Mouse (Mus musculus) ES-Bruce4 (cell line): ENCODE measurements at regions not wholly inside any gene's neighbourhood (a gene's known extent, or its start where the extent isn't known, plus 50 kb on each side); places are given as distances from the start of the nearest gene placed in this dataset.

ENCODE experiments used
- CTCF ChIP-seq: IDR thresholded peaks from one replicate; pipeline ENCODE4 v1.8.1; 2011; ENCODE audit warnings: low read depth, low read length
- EP300 ChIP-seq: IDR thresholded peaks from 2 replicates; pipeline ENCODE4 v1.6.1; 2011; ENCODE audit warnings: low read depth, low read length; ENCODE audit not compliant: insufficient read depth
- POLR2A ChIP-seq: IDR thresholded peaks from one replicate; pipeline ENCODE4 v1.8.1; 2011; ENCODE audit warnings: low read length; ENCODE audit not compliant: insufficient read depth

DNA sequence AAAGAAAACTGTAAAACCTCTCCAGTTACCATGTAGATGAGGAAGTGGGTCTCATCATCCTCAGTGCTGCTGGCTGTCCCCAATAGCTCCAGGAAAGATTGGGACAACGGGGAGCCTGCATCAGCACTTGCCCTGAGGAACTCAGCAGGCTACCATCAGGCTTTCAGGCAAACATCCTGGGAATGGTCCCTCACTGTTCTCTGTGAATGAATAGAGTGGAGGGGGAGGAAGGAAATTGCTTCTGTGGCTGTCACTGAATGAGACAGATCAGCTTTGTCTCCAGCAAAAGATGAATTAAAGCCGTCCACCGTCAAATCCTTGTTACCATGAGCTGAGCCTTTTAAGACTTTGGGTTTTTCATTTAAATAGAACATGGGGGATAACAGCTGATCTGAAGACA is 224.9 kb upstream of the Ercc4 start:
- TF ChIP-seq POLR2A (no peak), CTCF (no peak), EP300 (no peak)
